21 mouse cellular contexts compared by ENCODE assay signal in genomic region chr5:147826546-147826945, GRCm38 (mm10). TPM values are rescaled to one million over a fixed set of nuclear protein-coding genes. Genes with fewer than 3 reads are reported as not detected.
DNase-seq lines count a peak whose midpoint lies in the region; ATAC-seq and TF ChIP-seq lines count a peak whose summit lies in the region.
"Had no signal": no experiment of that assay in that cellular context is flagged by ENCODE, and none has a peak within 500 bp of the region (broad histone marks: within the 10 kb centered on the region; RNA-seq: fewer than 3 reads in every experiment).

No protein-coding gene starts in this region.

- 37% methylated on average over 5 of the region's 5 CpGs for WGBS in hindbrain, embryonic 10.5 days
- 42% methylated on average over 5 of the region's 5 CpGs for WGBS in hindbrain, postnatal 0 days
- 27% methylated on average over 5 of the region's 5 CpGs for WGBS in stomach, embryonic 14.5 days
- 24% methylated on average over 5 of the region's 5 CpGs for WGBS in stomach, postnatal 0 days
- 30% methylated on average over 5 of the region's 5 CpGs for WGBS in stomach, embryonic 16.5 days

- H3K27me3 ChIP-seq in hindbrain, embryonic 10.5 days (ENCODE audit: insufficient read depth, poor library complexity, severe bottlenecking), result no peaks in the 10 kb centered on the region
- no peaks in the 10 kb centered on the region for H3K27me3 ChIP-seq in hindbrain, postnatal 0 days (ENCODE audit: insufficient read depth, low read length)
- no peaks in the 10 kb centered on the region for H3K27me3 ChIP-seq in stomach, embryonic 14.5 days (ENCODE audit: control insufficient read depth, insufficient read depth, low read length)
- no peaks in the 10 kb centered on the region for H3K27me3 ChIP-seq in stomach, postnatal 0 days (ENCODE audit: control insufficient read depth, insufficient read depth, low read length)
- no peaks in the 10 kb centered on the region for H3K27me3 ChIP-seq in stomach, embryonic 16.5 days (ENCODE audit: control insufficient read depth, insufficient read depth, low read length)
- H3K27me3 ChIP-seq: embryonic facial prominence, embryonic 13.5 days; forebrain, embryonic 12.5 days; heart, embryonic 15.5 days; hindbrain, embryonic 15.5 days had no signal

- H3K27ac ChIP-seq in hindbrain, embryonic 10.5 days, result 0 out of 2 replicates have a peak overlapping the region, but pooled peaks have one; percentile 8
- H3K27ac ChIP-seq in hindbrain, postnatal 0 days, result no peak overlapping the region
- no peak overlapping the region for H3K27ac ChIP-seq in stomach, embryonic 14.5 days (ENCODE audit: low read length)
- no peak overlapping the region; the same call in 1 of the 2 replicates for H3K27ac ChIP-seq in stomach, postnatal 0 days (replicated peaks)
- H3K27ac ChIP-seq in stomach, embryonic 16.5 days (ENCODE audit: low read length), result no peak overlapping the region
- H3K27ac ChIP-seq: embryonic facial prominence, embryonic 13.5 days; forebrain, embryonic 12.5 days; hindbrain, embryonic 15.5 days had no signal

- peak; percentile 17 for DNase-seq in embryo, embryonic 10.5 days (ENCODE audit: low spot score)
- no peak for DNase-seq in embryo, embryonic 11 days
- no peak for DNase-seq in hindbrain, embryonic 10.5 days (ENCODE audit: low spot score)
- DNase-seq in hindbrain, postnatal 0 days (ENCODE audit: low spot score), result no peak
- no peak for DNase-seq in stomach, postnatal 0 days (ENCODE audit: low spot score)
- DNase-seq: adrenal gland, adult 2 months; adrenal gland, postnatal 25 days; B cell, adult 2 months; cerebellum, adult 2 months; cerebellum, postnatal 14 days; gastrocnemius, postnatal 10 days had no signal

- no peak overlapping the region for H3K4me3 ChIP-seq in hindbrain, embryonic 10.5 days
- H3K4me3 ChIP-seq in hindbrain, postnatal 0 days (ENCODE audit: low read length), result no peak overlapping the region
- H3K4me3 ChIP-seq in stomach, embryonic 14.5 days (ENCODE audit: low read depth, low read length), result no peak overlapping the region
- no peak overlapping the region for H3K4me3 ChIP-seq in stomach, postnatal 0 days (ENCODE audit: low read depth, low read length)
- H3K4me3 ChIP-seq in stomach, embryonic 16.5 days (replicated peaks; ENCODE audit: low read length), result no peak overlapping the region
- H3K4me3 ChIP-seq: embryonic facial prominence, embryonic 13.5 days; forebrain, embryonic 12.5 days; hindbrain, embryonic 15.5 days had no signal

- no peak overlapping the region for H3K4me2 ChIP-seq in hindbrain, postnatal 0 days (ENCODE audit: low read depth, low read length)
- peak overlapping the region; percentile 13; the same call in 1 of the 2 replicates for H3K4me2 ChIP-seq in stomach, embryonic 14.5 days (replicated peaks; ENCODE audit: low read depth, low read length)
- H3K4me2 ChIP-seq in stomach, postnatal 0 days (replicated peaks; ENCODE audit: low read depth), result no peak overlapping the region
- H3K4me2 ChIP-seq in stomach, embryonic 16.5 days (ENCODE audit: low read depth, low read length), result 0 out of 2 replicates have a peak overlapping the region, but pooled peaks have one; percentile 35
- H3K4me2 ChIP-seq: forebrain, embryonic 12.5 days had no signal

- H3K36me3 ChIP-seq in hindbrain, embryonic 10.5 days, result no peaks in the 10 kb centered on the region
- H3K36me3 ChIP-seq in hindbrain, postnatal 0 days (ENCODE audit: insufficient read depth, low read length), result no peaks in the 10 kb centered on the region
- H3K36me3 ChIP-seq in stomach, embryonic 14.5 days (ENCODE audit: control insufficient read depth, insufficient read depth, low read length), result no peaks in the 10 kb centered on the region
- no peaks in the 10 kb centered on the region for H3K36me3 ChIP-seq in stomach, postnatal 0 days (ENCODE audit: control insufficient read depth, insufficient read depth, low read length)
- no peaks in the 10 kb centered on the region for H3K36me3 ChIP-seq in stomach, embryonic 16.5 days (ENCODE audit: control insufficient read depth, insufficient read depth, low read length)
- H3K36me3 ChIP-seq: embryonic facial prominence, embryonic 13.5 days; forebrain, embryonic 12.5 days; heart, embryonic 15.5 days; hindbrain, embryonic 15.5 days had no signal

- TF ChIP-seq EP300 in stomach, postnatal 0 days (optimal IDR thresholded peaks at IDR 0.05), result no peak

- TF ChIP-seq CTCF in hindbrain, postnatal 0 days (IDR thresholded peaks at IDR 0.05; ENCODE audit: low read depth), result no peak
- TF ChIP-seq CTCF in stomach, postnatal 0 days (IDR thresholded peaks at IDR 0.05; ENCODE audit: low read depth), result no peak

- ATAC-seq in hindbrain, postnatal 0 days, result no peak
- ATAC-seq in stomach, embryonic 14.5 days (ENCODE audit: insufficient number of reproducible peaks, insufficient read depth, low FRiP score, low read depth), result peak; percentile 9; the same call in 1 of the 2 replicates
- no peak; the same call in 1 of the 2 replicates for ATAC-seq in stomach, postnatal 0 days (ENCODE audit: low FRiP score, low TSS enrichment)
- ATAC-seq in stomach, embryonic 16.5 days (ENCODE audit: insufficient read depth, low FRiP score), result no peak; the same call in 1 of the 2 replicates
- ATAC-seq in monocyte, adult 5-6 weeks (replicated peaks; ENCODE audit: insufficient number of reproducible peaks, low FRiP score, low TSS enrichment, poor library complexity, severe bottlenecking), result no peak
- ATAC-seq: CD4-positive, CD25-positive, alpha-beta regulatory T cell, adult 4 months; forebrain, embryonic 16.5 days; inflammation-experienced regulatory T-cells, adult 6 months had no signal

- H3K4me1 ChIP-seq in hindbrain, embryonic 10.5 days (replicated peaks), result peaks cover 10% of the 10 kb centered on the region
- H3K4me1 ChIP-seq in hindbrain, postnatal 0 days (ENCODE audit: insufficient read depth, low read length), result no peaks in the 10 kb centered on the region
- peaks cover 15% of the 10 kb centered on the region for H3K4me1 ChIP-seq in stomach, embryonic 14.5 days (ENCODE audit: control insufficient read depth, insufficient read depth, low read length)
- no peaks in the 10 kb centered on the region for H3K4me1 ChIP-seq in stomach, postnatal 0 days (replicated peaks; ENCODE audit: control insufficient read depth, insufficient read depth)
- peaks cover 17% of the 10 kb centered on the region for H3K4me1 ChIP-seq in stomach, embryonic 16.5 days (ENCODE audit: control insufficient read depth, insufficient read depth, low read length)
- H3K4me1 ChIP-seq: forebrain, embryonic 12.5 days had no signal

- peaks cover 2% of the 10 kb centered on the region; the same call in 1 of the 2 replicates for H3K9me3 ChIP-seq in hindbrain, embryonic 10.5 days
- no peaks in the 10 kb centered on the region for H3K9me3 ChIP-seq in hindbrain, postnatal 0 days (ENCODE audit: low read length)
- no peaks in the 10 kb centered on the region for H3K9me3 ChIP-seq in stomach, embryonic 14.5 days (ENCODE audit: control insufficient read depth, low read depth, low read length)
- no peaks in the 10 kb centered on the region for H3K9me3 ChIP-seq in stomach, postnatal 0 days (ENCODE audit: control insufficient read depth, low read length)
- H3K9me3 ChIP-seq in stomach, embryonic 16.5 days (replicated peaks; ENCODE audit: control insufficient read depth, low read length), result no peaks in the 10 kb centered on the region
- H3K9me3 ChIP-seq: embryonic facial prominence, embryonic 13.5 days; forebrain, embryonic 12.5 days; heart, embryonic 15.5 days; hindbrain, embryonic 15.5 days had no signal

- no peak overlapping the region for H3K9ac ChIP-seq in hindbrain, postnatal 0 days (replicated peaks; ENCODE audit: low read length)
- no peak overlapping the region for H3K9ac ChIP-seq in stomach, embryonic 14.5 days (replicated peaks; ENCODE audit: low read depth, low read length)
- H3K9ac ChIP-seq in stomach, postnatal 0 days (ENCODE audit: low read length), result no peak overlapping the region
- no peak overlapping the region for H3K9ac ChIP-seq in stomach, embryonic 16.5 days (ENCODE audit: low read length)
- H3K9ac ChIP-seq: embryonic facial prominence, embryonic 13.5 days; forebrain, embryonic 12.5 days; heart, embryonic 15.5 days; hindbrain, embryonic 15.5 days had no signal

RNA-seq across cellular contexts. Expression of gene Pomp, which starts 33.7 kb away (rescaled TPM):
- polyA plus RNA-seq in hindbrain, embryonic 10.5 days (2016; fragmentation: Nextera tagmentation; extraction: Ambion mirVana), result 499 and 521 TPM in 2 replicates
- 74.2 and 124 TPM in 2 replicates for total RNA-seq in hindbrain, postnatal 0 days (2014; rRNA removed)
- polyA plus RNA-seq in hindbrain, postnatal 0 days (2015; fragmentation: Nextera tagmentation; extraction: Ambion mirVana), result 526 and 544 TPM in 2 replicates
- polyA plus RNA-seq in stomach, embryonic 14.5 days (2014; fragmentation: Nextera tagmentation; extraction: Ambion mirVana), result 445 and 460 TPM in 2 replicates
- 419 and 427 TPM in 2 replicates for polyA plus RNA-seq in stomach, postnatal 0 days (2015; fragmentation: Nextera tagmentation; extraction: Ambion mirVana)
- 388 and 446 TPM in 2 replicates for polyA plus RNA-seq in stomach, embryonic 16.5 days (2015; fragmentation: Nextera tagmentation; extraction: Ambion mirVana)
- 117 to 137 TPM (median 124 TPM) in 3 replicates for total RNA-seq in monocyte, adult 5-6 weeks (2017)

Comparison
In these comparisons a context has a peak if more than half of its experiments do, and no peak if none do; other contexts are left out.
1. H3K4me2 ChIP-seq: peak in stomach, embryonic 14.5 days (single experiment) and stomach, embryonic 16.5 days (single experiment); none in hindbrain, postnatal 0 days (single experiment) and stomach, postnatal 0 days (single experiment).